Mouse (Mus musculus) CH12.LX (cell line): ENCODE data around the gene Cdc42ep1.
"Not testable (repeated sequence)": the region's sequence is repeated elsewhere in the genome, so short reads cannot be mapped to it uniquely, and the experiment has no call there.

Experiments
- CTCF ChIP-seq, 2 experiments: IDR thresholded peaks in 1 of 2; conservative IDR thresholded peaks in 1 of 2; 2 replicates each; pipeline ENCODE4 v1.5.1; 2011 to 2012; ENCODE audit warnings: low read depth in 2 of 2, low read length in 2 of 2, improper control_type of control experiment in 1 of 2, inconsistent platforms in 1 of 2, mild to moderate bottlenecking in 1 of 2, moderate library complexity in 1 of 2
- ELF1 ChIP-seq: IDR thresholded peaks from 2 replicates; pipeline ENCODE4 v1.6.1; 2014; ENCODE audit warnings: low read depth, mild to moderate bottlenecking, inconsistent platforms, low read length, improper control_type of control experiment
- EP300 ChIP-seq: IDR thresholded peaks from 2 replicates; pipeline ENCODE4 v1.6.1; 2011; ENCODE audit warnings: low read length, improper control_type of control experiment
- HCFC1 ChIP-seq: IDR thresholded peaks from 2 replicates; pipeline ENCODE4 v1.6.1; 2012; ENCODE audit warnings: low read depth, mild to moderate bottlenecking, inconsistent platforms, low read length, improper control_type of control experiment
- NELFE ChIP-seq: IDR thresholded peaks from 2 replicates; pipeline ENCODE4 v1.6.1; 2011; ENCODE audit warnings: low read depth, low read length, improper control_type of control experiment
- POLR2A ChIP-seq: IDR thresholded peaks from 2 replicates; pipeline ENCODE4 v1.6.1; 2011; ENCODE audit warnings: low read depth, mild to moderate bottlenecking, improper control_type of control experiment, low read length
- SIN3A ChIP-seq: IDR thresholded peaks from 2 replicates; pipeline ENCODE4 v1.6.1; 2012; ENCODE audit warnings: low read length, improper control_type of control experiment, inconsistent platforms
- ZC3H11A ChIP-seq: IDR thresholded peaks from 2 replicates; pipeline ENCODE4 v1.6.1; 2012; ENCODE audit warnings: low read depth, mild to moderate bottlenecking, inconsistent platforms, low read length, improper control_type of control experiment
- ZNF384 ChIP-seq: IDR thresholded peaks from 2 replicates; pipeline ENCODE4 v1.6.1; 2012; ENCODE audit warnings: low read depth, low read length, improper control_type of control experiment, inconsistent platforms

DNA sequence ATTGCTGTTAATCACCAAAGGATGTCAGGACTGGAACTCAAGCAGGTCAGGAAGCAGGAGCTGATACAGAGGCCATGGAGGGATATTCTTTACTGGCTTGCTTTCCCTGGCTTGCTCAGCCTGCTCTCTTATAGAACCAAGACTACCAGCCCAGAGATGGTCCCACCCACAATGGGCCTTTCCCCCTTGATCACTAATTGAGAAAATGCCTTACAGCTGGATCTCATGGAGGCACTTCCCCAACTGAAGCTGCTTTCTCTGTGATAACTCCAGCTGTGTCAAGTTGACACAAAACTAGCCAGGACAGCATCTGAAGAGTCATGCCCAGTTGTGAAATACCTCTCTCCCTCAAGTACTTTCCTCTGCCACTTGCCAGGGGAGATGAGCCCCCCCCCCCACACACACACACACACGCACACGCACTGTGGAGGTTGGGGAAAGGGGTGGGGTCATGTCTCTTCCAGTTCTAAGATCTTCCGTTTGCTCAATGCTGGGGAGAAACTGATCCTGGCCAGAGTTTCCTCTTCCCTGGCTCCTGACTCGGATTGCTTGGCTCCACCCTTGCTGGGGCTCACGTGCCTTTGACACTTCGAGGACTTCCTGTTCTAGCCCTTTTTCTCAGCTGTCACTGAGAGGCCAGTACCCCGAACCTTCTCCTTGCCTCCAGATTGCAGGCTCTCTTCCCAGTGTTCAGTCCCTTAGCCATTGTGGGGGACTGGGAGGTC, 36.5 kb downstream of the Cdc42ep1 start:
- TF ChIP-seq CTCF (conservative IDR thresholded peaks at IDR 0.05 in 1 of 2, IDR thresholded peaks at IDR 0.05 in 1 of 2; ENCODE audit: low read depth in 2 of 2, low read length in 2 of 2); HCFC1; EP300; ZNF384; SIN3A; POLR2A; ZC3H11A; ELF1; NELFE: not testable (repeated sequence)
